Mouse (Mus musculus): ENCODE results near the gene Actg2.

The Actg2 gene

GRCm38 (mm10) chr6:83479193-83479592 lies 56.9 kb downstream of the Actg2 start:
- no peak for DNase-seq (ENCODE audit: extremely low spot score, low spot score)

- no peak for DNase-seq (ENCODE audit: extremely low spot score, low spot score)
Observed at GRCm38 (mm10) chr6:83478628-83479027, 57.4 kb downstream of the Actg2 start.

GRCm38 (mm10) chr6:83478217-83478616 lies 57.8 kb downstream of the Actg2 start:
- DNase-seq (ENCODE audit: extremely low spot score, low spot score) = no peak

- DNase-seq (ENCODE audit: extremely low spot score, low spot score) = no peak
Observed at GRCm38 (mm10) chr6:83475431-83475830, 60.6 kb downstream of the Actg2 start.

- no peak for DNase-seq (ENCODE audit: extremely low spot score, low spot score)
Observed at GRCm38 (mm10) chr6:83473240-83473639, 62.8 kb downstream of the Actg2 start.

GRCm38 (mm10) chr6:83471739-83472138 lies 64.3 kb downstream of the Actg2 start:
- no peak for DNase-seq (ENCODE audit: extremely low spot score, low spot score)

GRCm38 (mm10) chr6:83464011-83464410 lies 72.1 kb downstream of the Actg2 start:
- DNase-seq (ENCODE audit: extremely low spot score, low spot score) = no peak

Data from neural tube, embryonic 10.5 days (tissue).